In genomic region chr11:82763261-82763660, GRCm38 (mm10) we compare ENCODE assay signal across 8 mouse cellular contexts. TPM values are rescaled to one million over a fixed set of nuclear protein-coding genes. Genes with fewer than 3 reads are reported as not detected.
DNase-seq lines count a peak whose midpoint lies in the region; ATAC-seq lines count a peak whose summit lies in the region.

No protein-coding gene starts in this region.

- H3K36me3 ChIP-seq in heart, embryonic 12.5 days: peaks cover 2% of the 10 kb centered on the region
- H3K36me3 ChIP-seq in forebrain, embryonic 14.5 days (ENCODE audit: control insufficient read depth, insufficient read depth, low read length): 0 out of 2 replicates have a peak, but pooled peaks cover 3% of the 10 kb centered on the region
- no peaks in the 10 kb centered on the region for H3K36me3 ChIP-seq in liver, embryonic 16.5 days (ENCODE audit: control insufficient read depth, insufficient read depth)

- H3K4me3 ChIP-seq in heart, embryonic 12.5 days: peak overlapping the region; percentile 87
- peak overlapping the region; percentile 78 for H3K4me3 ChIP-seq in forebrain, embryonic 14.5 days (ENCODE audit: low read depth, low read length)
- H3K4me3 ChIP-seq in liver, embryonic 16.5 days (ENCODE audit: low read depth, low read length): peak overlapping the region; percentile 99

- H3K9ac ChIP-seq in heart, embryonic 12.5 days: peak overlapping the region; percentile 93
- H3K9ac ChIP-seq in forebrain, embryonic 14.5 days (ENCODE audit: low read length): peak overlapping the region; percentile 82
- H3K9ac ChIP-seq in liver, embryonic 16.5 days (ENCODE audit: low read depth, low read length): peak overlapping the region; percentile 93

- H3K9me3 ChIP-seq in heart, embryonic 12.5 days (replicated peaks): no peaks in the 10 kb centered on the region
- no peaks in the 10 kb centered on the region for H3K9me3 ChIP-seq in forebrain, embryonic 14.5 days (replicated peaks; ENCODE audit: control insufficient read depth, low read length)
- H3K9me3 ChIP-seq in liver, embryonic 16.5 days (replicated peaks; ENCODE audit: control insufficient read depth, low read length): no peaks in the 10 kb centered on the region

- peak overlapping the region; percentile 92; the same call in 1 of the 2 replicates for H3K27ac ChIP-seq in heart, embryonic 12.5 days (ENCODE audit: poor library complexity, severe bottlenecking)
- peak overlapping the region; percentile 78; the same call in 1 of the 2 replicates for H3K27ac ChIP-seq in forebrain, embryonic 14.5 days (ENCODE audit: low read depth, low read length)
- H3K27ac ChIP-seq in liver, embryonic 16.5 days (ENCODE audit: low read length): peak overlapping the region; percentile 96

- ATAC-seq in heart, embryonic 12.5 days (ENCODE audit: insufficient number of reproducible peaks, low FRiP score): no peak
- ATAC-seq in forebrain, embryonic 14.5 days: no peak
- no peak for ATAC-seq in liver, embryonic 16.5 days (ENCODE audit: low read depth)

- peaks cover 18% of the 10 kb centered on the region for H3K4me1 ChIP-seq in heart, embryonic 12.5 days (replicated peaks)
- peaks cover 13% of the 10 kb centered on the region for H3K4me1 ChIP-seq in forebrain, embryonic 14.5 days (ENCODE audit: control insufficient read depth, insufficient read depth, low read length)
- peaks cover 22% of the 10 kb centered on the region for H3K4me1 ChIP-seq in liver, embryonic 16.5 days (ENCODE audit: control insufficient read depth, low read depth, low read length)

- 14% methylated on average over 4 of the region's 4 CpGs for WGBS in heart, embryonic 12.5 days
- WGBS in forebrain, embryonic 14.5 days: 12% methylated on average over 4 of the region's 4 CpGs
- 9% methylated on average over 4 of the region's 4 CpGs for WGBS in liver, embryonic 16.5 days (ENCODE audit: insufficient replicate concordance)

- peak overlapping the region; percentile 96 for H3K4me2 ChIP-seq in heart, embryonic 12.5 days
- H3K4me2 ChIP-seq in forebrain, embryonic 14.5 days (ENCODE audit: low read length): peak overlapping the region; percentile 79
- H3K4me2 ChIP-seq in liver, embryonic 16.5 days (ENCODE audit: low read depth, low read length): peak overlapping the region; percentile 97

- DNase-seq in heart, adult 9 months (ENCODE audit: low spot score in 2 of 2): no peak
- DNase-seq in CD4-positive helper T cell, adult 2 months (ENCODE audit: low read depth, low spot score): peak; percentile 35
- DNase-seq in forebrain, embryonic 14.5 days (ENCODE audit: low spot score): no peak
- no peak for DNase-seq in frontal cortex, postnatal 25 days (ENCODE audit: low spot score in 2 of 2)
- DNase-seq in cerebellum, postnatal 4 days (ENCODE audit: low spot score in 2 of 2): no peak
- no peak for DNase-seq in cerebellum, adult 8-10 months

- H3K27me3 ChIP-seq in heart, embryonic 12.5 days (replicated peaks): 0 out of 2 replicates have a peak, but pooled peaks cover 3% of the 10 kb centered on the region
- no peaks in the 10 kb centered on the region for H3K27me3 ChIP-seq in forebrain, embryonic 14.5 days (replicated peaks; ENCODE audit: control insufficient read depth, insufficient read depth, low read length)
- H3K27me3 ChIP-seq in liver, embryonic 16.5 days (ENCODE audit: control insufficient read depth, insufficient read depth, low read depth, low read length): no peaks in the 10 kb centered on the region

RNA-seq across cellular contexts. Expression of gene Cct6b, which starts 0.9 kb away (rescaled TPM):
- 0.13 TPM in 1 of 2 replicates, not detected in the other for polyA plus RNA-seq in heart, embryonic 12.5 days (2016; fragmentation: Nextera tagmentation; extraction: Ambion mirVana)
- 0.22 and 0.27 TPM in 2 replicates for polyA plus RNA-seq in forebrain, embryonic 14.5 days (2014; fragmentation: Nextera tagmentation; extraction: Ambion mirVana)
- 0.18 and 0.30 TPM in 2 replicates for polyA plus RNA-seq in liver, embryonic 16.5 days (2015; fragmentation: Nextera tagmentation; extraction: Ambion mirVana)

RNA-seq across cellular contexts. Expression of gene Zfp830, which starts 0.9 kb away (rescaled TPM):
- polyA plus RNA-seq in heart, embryonic 12.5 days (2016; fragmentation: Nextera tagmentation; extraction: Ambion mirVana): 31.2 and 31.8 TPM in 2 replicates
- polyA plus RNA-seq in forebrain, embryonic 14.5 days (2014; fragmentation: Nextera tagmentation; extraction: Ambion mirVana): 34.5 and 38.3 TPM in 2 replicates
- 16.7 and 16.9 TPM in 2 replicates for polyA plus RNA-seq in liver, embryonic 16.5 days (2015; fragmentation: Nextera tagmentation; extraction: Ambion mirVana)

RNA-seq across cellular contexts. Expression of gene Lig3, which starts 17.6 kb away (rescaled TPM):
- polyA plus RNA-seq in heart, embryonic 12.5 days (2016; fragmentation: Nextera tagmentation; extraction: Ambion mirVana): 29.0 and 37.4 TPM in 2 replicates
- polyA plus RNA-seq in forebrain, embryonic 14.5 days (2014; fragmentation: Nextera tagmentation; extraction: Ambion mirVana): 32.4 and 36.2 TPM in 2 replicates
- 7.9 and 8.4 TPM in 2 replicates for polyA plus RNA-seq in liver, embryonic 16.5 days (2015; fragmentation: Nextera tagmentation; extraction: Ambion mirVana)
